Mouse (Mus musculus): ENCODE results near the gene Atxn10. TPM values are rescaled to one million over a fixed set of nuclear protein-coding genes. Genes with fewer than 3 reads are reported as not detected.
A peak's percentile ranks its signal among the peaks of the same experiment; 100 is the strongest.

Gene Atxn10
- polyA plus RNA-seq, 1 experiment from 2014 or later = 209 TPM

DNA sequence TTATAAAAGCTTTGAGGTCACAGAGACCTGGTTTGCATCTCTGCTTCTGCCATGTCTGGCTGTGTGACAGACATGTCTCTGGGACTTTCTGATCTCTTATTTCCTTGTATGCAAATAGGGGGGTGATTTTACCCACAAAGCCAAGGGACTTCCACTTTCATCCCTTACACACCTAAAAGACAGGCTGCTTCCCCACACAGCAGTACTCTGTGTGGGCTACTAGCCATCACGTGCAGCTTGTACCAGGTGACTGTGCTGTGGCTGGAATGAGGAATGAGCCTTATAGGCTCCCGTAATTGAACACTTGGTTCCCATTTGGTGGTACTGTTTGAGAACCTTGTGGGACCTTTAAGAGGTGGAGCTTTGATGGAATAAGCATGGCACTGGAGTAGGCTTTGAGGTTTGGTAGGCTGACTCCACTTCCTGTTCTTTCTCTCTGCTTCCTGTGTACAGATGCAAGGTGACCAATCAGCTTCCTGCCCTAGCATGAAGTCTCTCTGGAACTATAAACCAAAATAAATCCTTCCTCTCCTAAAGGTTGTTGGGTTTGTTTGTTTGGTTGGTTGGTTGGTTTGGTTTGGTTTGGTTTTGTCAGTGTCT, 28.9 kb upstream of the Atxn10 start:
- 91% methylated on average over 2 of the region's 2 CpGs for WGBS
- Histone ChIP-seq H3K9me3 (replicated peaks; ENCODE audit: control insufficient read depth, low read length) (peaks cover 10% of the 10 kb centered on the region), H3K36me3 (ENCODE audit: control insufficient read depth, insufficient read depth) (no peaks in the 10 kb centered on the region), H3K4me3 (ENCODE audit: low read length) (no peak overlapping the region), H3K4me2 (ENCODE audit: low read depth, low read length) (no peak overlapping the region), H3K9ac (ENCODE audit: low read length) (no peak overlapping the region), H3K27ac (ENCODE audit: low read length) (no peak overlapping the region), H3K4me1 (ENCODE audit: control insufficient read depth, insufficient read depth, low read length) (no peaks in the 10 kb centered on the region), H3K27me3 (ENCODE audit: control insufficient read depth, insufficient read depth, low read length) (no peaks in the 10 kb centered on the region; the same call in 1 of the 2 replicates)
- no peak for ATAC-seq (replicated peaks; ENCODE audit: extremely low read depth, insufficient read depth, low FRiP score)

- WGBS = 72% methylated on average over 10 of the region's 10 CpGs
Measured at GRCm38 (mm10) chr15:85311058-85311657, 24.9 kb upstream of the Atxn10 start.

DNA sequence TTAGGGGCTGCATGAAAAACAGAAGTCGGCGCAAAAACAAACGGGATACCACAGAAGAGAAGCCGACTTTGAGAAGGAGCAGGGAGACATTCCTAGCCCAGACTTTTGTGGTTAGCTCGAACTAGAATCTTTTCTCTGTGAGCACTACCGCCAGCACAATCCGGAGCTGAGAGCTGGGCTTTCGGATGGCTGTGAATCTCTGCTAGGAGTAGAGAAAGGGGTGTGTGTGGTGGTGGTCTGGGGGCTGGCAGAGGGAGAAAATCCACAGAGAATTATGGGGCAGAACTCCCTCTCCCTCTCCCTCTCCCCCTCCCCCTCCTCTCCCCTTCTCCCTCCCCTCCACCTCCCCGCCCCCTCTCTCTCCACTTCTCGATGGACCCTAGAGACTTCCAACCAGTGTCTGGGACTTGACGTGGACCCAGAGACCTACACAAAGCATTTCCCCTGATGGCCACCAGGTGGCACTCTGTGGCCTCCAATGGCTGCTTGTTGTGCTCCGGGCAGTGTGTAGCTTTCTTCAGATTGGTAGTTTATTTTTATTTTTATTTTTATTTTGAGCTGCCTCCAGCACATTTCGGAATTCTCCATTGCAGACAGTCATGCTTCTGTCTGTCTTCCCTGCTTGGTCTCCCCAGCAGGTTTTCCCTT, 20.5 kb upstream of the Atxn10 start:
- no peak overlapping the region for H3K9ac ChIP-seq (ENCODE audit: low read length)
- H3K4me1 ChIP-seq (ENCODE audit: control insufficient read depth, insufficient read depth, low read length) = no peaks in the 10 kb centered on the region
- H3K4me3 ChIP-seq (ENCODE audit: low read length) = no peak overlapping the region
- no peak for ATAC-seq (replicated peaks; ENCODE audit: extremely low read depth, insufficient read depth, low FRiP score)
- H3K9me3 ChIP-seq (replicated peaks; ENCODE audit: control insufficient read depth, low read length) = no peaks in the 10 kb centered on the region
- H3K27me3 ChIP-seq (ENCODE audit: control insufficient read depth, insufficient read depth, low read length) = peaks cover 3% of the 10 kb centered on the region
- no peak overlapping the region for H3K27ac ChIP-seq (ENCODE audit: low read length)
- 37% methylated on average over 11 of the region's 13 CpGs for WGBS
- no peaks in the 10 kb centered on the region for H3K36me3 ChIP-seq (ENCODE audit: control insufficient read depth, insufficient read depth)
- H3K4me2 ChIP-seq (ENCODE audit: low read depth, low read length) = no peak overlapping the region

More at GRCm38 (mm10) chr15:85311058-85311657, 24.9 kb upstream of the Atxn10 start:
- no peak overlapping the region for H3K27ac ChIP-seq (ENCODE audit: low read length)
- H3K4me2 ChIP-seq (ENCODE audit: low read depth, low read length) = no peak overlapping the region
- peaks cover 7% of the 10 kb centered on the region for H3K9me3 ChIP-seq (replicated peaks; ENCODE audit: control insufficient read depth, low read length)
- no peaks in the 10 kb centered on the region; the same call in none of the 2 replicates for H3K27me3 ChIP-seq (ENCODE audit: control insufficient read depth, insufficient read depth, low read length)
- no peak overlapping the region for H3K4me3 ChIP-seq (ENCODE audit: low read length)
- ATAC-seq (replicated peaks; ENCODE audit: extremely low read depth, insufficient read depth, low FRiP score) = no peak
- no peak overlapping the region for H3K9ac ChIP-seq (ENCODE audit: low read length)
- H3K36me3 ChIP-seq (ENCODE audit: control insufficient read depth, insufficient read depth) = no peaks in the 10 kb centered on the region
- no peaks in the 10 kb centered on the region for H3K4me1 ChIP-seq (ENCODE audit: control insufficient read depth, insufficient read depth, low read length)

- WGBS = 48% methylated on average over 14 of the region's 14 CpGs
- Histone ChIP-seq H3K9me3 (replicated peaks; ENCODE audit: control insufficient read depth, low read length) (no peaks in the 10 kb centered on the region), H3K9ac (ENCODE audit: low read length) (no peak overlapping the region), H3K27ac (ENCODE audit: low read length) (no peak overlapping the region), H3K36me3 (ENCODE audit: control insufficient read depth, insufficient read depth) (no peaks in the 10 kb centered on the region), H3K4me1 (ENCODE audit: control insufficient read depth, insufficient read depth, low read length) (no peaks in the 10 kb centered on the region), H3K4me2 (ENCODE audit: low read depth, low read length) (no peak overlapping the region), H3K27me3 (ENCODE audit: control insufficient read depth, insufficient read depth, low read length) (peaks cover 3% of the 10 kb centered on the region), H3K4me3 (ENCODE audit: low read length) (no peak overlapping the region)
- ATAC-seq (replicated peaks; ENCODE audit: extremely low read depth, insufficient read depth, low FRiP score) = no peak
Measured at GRCm38 (mm10) chr15:85316342-85317140, 19.5 kb upstream of the Atxn10 start.

DNA sequence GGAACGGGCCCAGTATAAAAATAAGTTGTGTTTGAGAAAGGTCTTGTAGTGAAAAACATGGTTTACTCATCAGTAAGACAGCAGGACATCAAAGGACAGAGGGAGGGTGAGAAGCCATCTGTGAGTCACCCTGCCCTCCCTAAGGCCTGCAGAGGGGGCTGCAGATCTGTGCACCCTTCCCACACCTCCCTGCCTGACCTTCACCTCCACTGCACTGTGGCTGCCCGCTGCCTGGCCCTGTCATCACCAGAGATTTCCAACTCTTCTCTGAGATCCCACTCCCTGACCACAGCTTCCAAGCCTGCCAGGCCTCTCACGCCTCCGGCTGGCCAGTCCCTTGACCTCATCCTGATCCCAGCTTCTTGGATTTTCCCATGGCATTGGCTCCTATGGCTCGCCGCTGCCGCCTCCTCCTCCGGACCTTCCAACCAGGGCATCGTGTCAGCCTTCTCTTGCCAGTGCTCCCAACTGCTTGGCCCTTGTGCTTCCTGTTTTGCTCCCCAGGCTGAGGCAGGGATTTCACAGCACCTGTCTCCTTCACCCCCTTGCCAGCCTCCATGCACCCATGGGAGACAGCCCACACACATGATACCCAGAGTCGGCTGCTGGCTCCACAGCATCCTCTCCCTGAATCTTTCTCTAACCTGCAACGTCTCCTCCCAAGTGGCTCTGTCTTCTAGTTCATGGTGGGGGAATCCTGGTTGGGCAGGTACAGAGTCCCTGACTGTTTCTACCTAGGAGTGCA, 15.9 kb upstream of the Atxn10 start:
- H3K4me2 ChIP-seq (ENCODE audit: low read depth, low read length) = no peak overlapping the region
- no peaks in the 10 kb centered on the region for H3K4me1 ChIP-seq (ENCODE audit: control insufficient read depth, insufficient read depth, low read length)
- H3K27me3 ChIP-seq (ENCODE audit: control insufficient read depth, insufficient read depth, low read length) = peaks cover 3% of the 10 kb centered on the region; the same call in 1 of the 2 replicates
- no peak overlapping the region for H3K9ac ChIP-seq (ENCODE audit: low read length)
- H3K4me3 ChIP-seq (ENCODE audit: low read length) = no peak overlapping the region
- no peak overlapping the region for H3K27ac ChIP-seq (ENCODE audit: low read length)
- no peaks in the 10 kb centered on the region for H3K9me3 ChIP-seq (replicated peaks; ENCODE audit: control insufficient read depth, low read length)
- ATAC-seq (replicated peaks; ENCODE audit: extremely low read depth, insufficient read depth, low FRiP score) = no peak
- 63% methylated on average over 11 of the region's 11 CpGs for WGBS
- no peaks in the 10 kb centered on the region for H3K36me3 ChIP-seq (ENCODE audit: control insufficient read depth, insufficient read depth)

GRCm38 (mm10) chr15:85323214-85323613, 12.8 kb upstream of the Atxn10 start:
- no peak overlapping the region for H3K4me3 ChIP-seq (ENCODE audit: low read length)
- no peak for ATAC-seq (replicated peaks; ENCODE audit: extremely low read depth, insufficient read depth, low FRiP score)
- peaks cover 4% of the 10 kb centered on the region; the same call in 1 of the 2 replicates for H3K4me1 ChIP-seq (ENCODE audit: control insufficient read depth, insufficient read depth, low read length)
- H3K36me3 ChIP-seq (ENCODE audit: control insufficient read depth, insufficient read depth) = no peaks in the 10 kb centered on the region
- H3K9ac ChIP-seq (ENCODE audit: low read length) = no peak overlapping the region
- no peak overlapping the region for H3K27ac ChIP-seq (ENCODE audit: low read length)
- 0 out of 2 replicates have a peak, but pooled peaks cover 3% of the 10 kb centered on the region for H3K27me3 ChIP-seq (ENCODE audit: control insufficient read depth, insufficient read depth, low read length)
- WGBS = 86% methylated on average over 4 of the region's 4 CpGs
- H3K4me2 ChIP-seq (ENCODE audit: low read depth, low read length) = no peak overlapping the region
- no peaks in the 10 kb centered on the region for H3K9me3 ChIP-seq (replicated peaks; ENCODE audit: control insufficient read depth, low read length)

DNA sequence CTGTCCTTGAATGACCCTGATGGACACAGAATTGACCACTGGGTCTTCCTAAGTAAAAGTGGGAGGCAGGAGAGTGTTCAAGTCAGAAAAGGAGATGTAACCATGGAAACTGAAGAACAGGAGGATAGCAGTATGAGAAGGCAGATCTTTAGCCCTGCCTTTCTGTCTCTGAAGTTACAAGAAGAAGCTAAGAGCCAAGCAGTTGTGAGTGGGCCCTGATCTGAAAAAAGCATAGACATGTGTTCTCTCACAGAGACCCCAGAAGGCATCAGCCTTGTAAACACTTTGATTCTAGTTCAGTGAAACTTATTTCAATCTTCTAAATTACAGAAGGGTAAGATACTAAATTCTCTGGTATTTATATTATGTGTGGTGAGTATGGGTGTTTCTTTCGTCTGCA, 11.6 kb upstream of the Atxn10 start:
- Histone ChIP-seq H3K4me2 (ENCODE audit: low read depth, low read length) (no peak overlapping the region), H3K36me3 (ENCODE audit: control insufficient read depth, insufficient read depth) (no peaks in the 10 kb centered on the region), H3K4me3 (ENCODE audit: low read length) (no peak overlapping the region), H3K9me3 (replicated peaks; ENCODE audit: control insufficient read depth, low read length) (no peaks in the 10 kb centered on the region; the same call in 1 of the 2 replicates), H3K27ac (ENCODE audit: low read length) (no peak overlapping the region), H3K27me3 (ENCODE audit: control insufficient read depth, insufficient read depth, low read length) (no peaks in the 10 kb centered on the region), H3K9ac (ENCODE audit: low read length) (no peak overlapping the region), H3K4me1 (ENCODE audit: control insufficient read depth, insufficient read depth, low read length) (peaks cover 4% of the 10 kb centered on the region; the same call in 1 of the 2 replicates)
- no peak for ATAC-seq (replicated peaks; ENCODE audit: extremely low read depth, insufficient read depth, low FRiP score)
- 94% methylated on average over 1 of the region's 1 CpGs for WGBS

- peak overlapping the region; percentile 42; the same call in 1 of the 2 replicates for H3K4me2 ChIP-seq (ENCODE audit: low read depth, low read length)
- H3K4me3 ChIP-seq (ENCODE audit: low read length) = peak overlapping the region; percentile 5; the same call in 1 of the 2 replicates
- no peak for ATAC-seq (replicated peaks; ENCODE audit: extremely low read depth, insufficient read depth, low FRiP score)
- no peaks in the 10 kb centered on the region for H3K36me3 ChIP-seq (ENCODE audit: control insufficient read depth, insufficient read depth)
- H3K9me3 ChIP-seq (replicated peaks; ENCODE audit: control insufficient read depth, low read length) = no peaks in the 10 kb centered on the region; the same call in 1 of the 2 replicates
- WGBS = 20% methylated on average over 11 of the region's 11 CpGs
- no peak overlapping the region for H3K27ac ChIP-seq (ENCODE audit: low read length)
- no peaks in the 10 kb centered on the region for H3K27me3 ChIP-seq (ENCODE audit: control insufficient read depth, insufficient read depth, low read length)
- peaks cover 4% of the 10 kb centered on the region; the same call in 1 of the 2 replicates for H3K4me1 ChIP-seq (ENCODE audit: control insufficient read depth, insufficient read depth, low read length)
- H3K9ac ChIP-seq (ENCODE audit: low read length) = no peak overlapping the region
Measured at GRCm38 (mm10) chr15:85327808-85328207, 8.2 kb upstream of the Atxn10 start.
